Mouse (Mus musculus) midbrain, postnatal 0 days (tissue): ENCODE data around the gene Spire2. TPM values are rescaled to one million over a fixed set of nuclear protein-coding genes. Genes with fewer than 3 reads are reported as not detected.
"Not testable (repeated sequence)": the region's sequence is repeated elsewhere in the genome, so short reads cannot be mapped to it uniquely, and the experiment has no call there.

Experiments
- ATAC-seq: fragments of 200-750 bp; cut with Nextera tagmentation; 2 replicates; pipeline ENCODE4 v1.8.0; 2017; ENCODE audit warnings: moderate number of reproducible peaks, mild to moderate bottlenecking, moderate TSS enrichment, moderate library complexity; ENCODE audit not compliant: low FRiP score
- DNase-seq: peaks from one replicate; pipeline ENCODE4 v3.0.0-alpha.2; 2015; ENCODE audit warnings: low spot score
- H3K27ac ChIP-seq: fragments of 300-500 bp; sonication (generic); 2 replicates; pipeline ENCODE4 v1.5.1; 2014; ENCODE audit warnings: low read depth, mild to moderate bottlenecking, low read length, mixed read lengths
- H3K27me3 ChIP-seq: fragments of 300-500 bp; sonication (generic); 2 replicates; pipeline ENCODE4 v1.6.1; 2014; ENCODE audit warnings: low read length, control low read depth, mixed read lengths; ENCODE audit not compliant: insufficient read depth
- H3K36me3 ChIP-seq: fragments of 300-500 bp; sonication (generic); 2 replicates; pipeline ENCODE4 v1.6.1; 2014; ENCODE audit warnings: low read length, control low read depth, mixed read lengths; ENCODE audit not compliant: insufficient read depth
- H3K4me1 ChIP-seq: fragments of 300-500 bp; sonication (generic); 2 replicates; pipeline ENCODE4 v1.6.1; 2014; ENCODE audit warnings: mild to moderate bottlenecking, control low read depth, antibody characterized with exemption, low read length, mixed read lengths; ENCODE audit not compliant: insufficient read depth
- H3K4me2 ChIP-seq: fragments of 300-500 bp; sonication (generic); 2 replicates; pipeline ENCODE4 v1.6.1; 2014; ENCODE audit warnings: low read depth, mild to moderate bottlenecking, low read length, mixed read lengths; ENCODE audit not compliant: poor library complexity, severe bottlenecking
- H3K4me3 ChIP-seq: fragments of 300-500 bp; sonication (generic); 2 replicates; pipeline ENCODE4 v1.5.1; 2014; ENCODE audit warnings: low read depth, mild to moderate bottlenecking, low read length, moderate library complexity
- H3K9ac ChIP-seq: fragments of 300-500 bp; sonication (generic); replicated peaks from 2 replicates; pipeline ENCODE4 v1.6.1; 2014; ENCODE audit warnings: mild to moderate bottlenecking, low read length, moderate library complexity, mixed read lengths; ENCODE audit not compliant: poor library complexity, severe bottlenecking
- H3K9me3 ChIP-seq: fragments of 300-500 bp; sonication (generic); 2 replicates; pipeline ENCODE4 v1.6.1; 2016; ENCODE audit warnings: low read length, control low read depth
- CTCF ChIP-seq: IDR thresholded peaks from 2 replicates; pipeline ENCODE4 v1.5.1; 2016; ENCODE audit warnings: antibody characterized with exemption, mild to moderate bottlenecking
- WGBS: fragments of 180-500 bp; shearing (Covaris S2); extraction: QIAGEN DNeasy Blood & Tissue Kit; methylation state at CpG from one replicate; pipeline ENCODE4 v1.1.7; 2014; 5-methylcytosine and 5-hydroxymethylcytosine counted together
- polyA plus RNA-seq: library from polyadenylated mRNA; unstranded; fragments of >200 nt; fragmentation: Nextera tagmentation; extraction: Ambion mirVana; gene quantifications from 2 replicates; pipeline ENCODE4 v1.2.1, GENCODE M21; 2015
- total RNA-seq: library from RNA; depleted of rRNA; stranded (reverse); fragments of >200 nt; gene quantifications from 2 replicates; pipeline ENCODE4 v1.2.3, GENCODE M21; 2014; rRNA removed

Gene Spire2
- 35.7 and 44.1 TPM in 2 replicates for total RNA-seq
- polyA plus RNA-seq, result 28.0 and 28.2 TPM in 2 replicates

GRCm38 (mm10) chr8:123332262-123333090 lies at the start of gene Spire2:
TSS of gene Spire2 (plus strand) at chr8:123332713.
- WGBS, result under 1% methylated on average over 43 of the region's 85 CpGs
- H3K4me1 ChIP-seq, result peaks cover 10% of the 10 kb centered on the region; the same call in 1 of the 2 replicates
- DNase-seq (peak; percentile 93), ATAC-seq (peak; percentile 83)
- peak within 1 kb of the TSS; percentile 85 for H3K4me3 ChIP-seq
- no peaks in the 10 kb centered on the region for H3K27me3 ChIP-seq
- H3K4me2 ChIP-seq, result peak within 1 kb of the TSS; percentile 79
- no peak for TF ChIP-seq CTCF
- H3K27ac ChIP-seq, result peak within 1 kb of the TSS; percentile 94
- H3K9ac ChIP-seq, result peak within 1 kb of the TSS; percentile 86
- no peaks in the 10 kb centered on the region for H3K36me3 ChIP-seq
- H3K9me3 ChIP-seq, result no peaks in the 10 kb centered on the region

- not testable (repeated sequence) for H3K4me1 ChIP-seq, H3K27me3 ChIP-seq, ATAC-seq, DNase-seq, H3K27ac ChIP-seq, H3K9me3 ChIP-seq, H3K9ac ChIP-seq, H3K4me2 ChIP-seq, H3K36me3 ChIP-seq, H3K4me3 ChIP-seq
- 95% methylated on average over 4 of the region's 6 CpGs for WGBS
Measured at GRCm38 (mm10) chr8:123282994-123283393, 49.5 kb upstream of the Spire2 start.

- 95% methylated on average over 6 of the region's 7 CpGs for WGBS
- Histone ChIP-seq H3K9ac (no peak overlapping the region), H3K27me3 (no peaks in the 10 kb centered on the region), H3K4me2 (no peak overlapping the region), H3K4me1 (no peaks in the 10 kb centered on the region), H3K4me3 (no peak overlapping the region), H3K27ac (no peak overlapping the region), H3K36me3 (no peaks in the 10 kb centered on the region), H3K9me3 (no peaks in the 10 kb centered on the region)
- TF ChIP-seq CTCF, result no peak
- no peak for DNase-seq
- no peak for ATAC-seq
Measured at GRCm38 (mm10) chr8:123283991-123284390, 48.5 kb upstream of the Spire2 start.

- ATAC-seq, result no peak
- no peak for TF ChIP-seq CTCF
- H3K4me3 ChIP-seq, result no peak overlapping the region
- H3K27ac ChIP-seq, result no peak overlapping the region
- WGBS, result 94% methylated on average over 5 of the region's 5 CpGs
- H3K36me3 ChIP-seq, result no peaks in the 10 kb centered on the region
- H3K4me1 ChIP-seq, result no peaks in the 10 kb centered on the region
- no peaks in the 10 kb centered on the region for H3K9me3 ChIP-seq
- no peak overlapping the region for H3K9ac ChIP-seq
- DNase-seq, result no peak
- H3K4me2 ChIP-seq, result no peak overlapping the region
- H3K27me3 ChIP-seq, result no peaks in the 10 kb centered on the region
Measured at GRCm38 (mm10) chr8:123284493-123284892, 48.0 kb upstream of the Spire2 start.

- no peak for ATAC-seq
- H3K27me3 ChIP-seq, result no peaks in the 10 kb centered on the region
Measured at GRCm38 (mm10) chr8:123287362-123287761, 45.2 kb upstream of the Spire2 start.

GRCm38 (mm10) chr8:123290166-123290565 lies 42.3 kb upstream of the Spire2 start:
- no peaks in the 10 kb centered on the region for H3K4me1 ChIP-seq
- no peaks in the 10 kb centered on the region for H3K27me3 ChIP-seq
- H3K4me2 ChIP-seq, result no peak overlapping the region
- DNase-seq (peak; percentile 51), ATAC-seq (no peak)
- 83% methylated on average over 4 of the region's 4 CpGs for WGBS
- no peak overlapping the region for H3K4me3 ChIP-seq
- no peaks in the 10 kb centered on the region for H3K9me3 ChIP-seq
- TF ChIP-seq CTCF, result peak; percentile 66
- H3K36me3 ChIP-seq, result no peaks in the 10 kb centered on the region
- no peak overlapping the region for H3K27ac ChIP-seq
- no peak overlapping the region for H3K9ac ChIP-seq

More at GRCm38 (mm10) chr8:123287362-123287761, 45.2 kb upstream of the Spire2 start:
- H3K9ac ChIP-seq, result no peak overlapping the region
- H3K9me3 ChIP-seq, result no peaks in the 10 kb centered on the region
- no peak overlapping the region for H3K27ac ChIP-seq
- DNase-seq, result no peak
- no peak for TF ChIP-seq CTCF
- no peaks in the 10 kb centered on the region for H3K4me1 ChIP-seq
- H3K4me3 ChIP-seq, result no peak overlapping the region
- 95% methylated on average over 17 of the region's 17 CpGs for WGBS
- no peaks in the 10 kb centered on the region for H3K36me3 ChIP-seq
- H3K4me2 ChIP-seq, result no peak overlapping the region
